ENCODE assay signal across 8 mouse cellular contexts in the genomic region with DNA sequence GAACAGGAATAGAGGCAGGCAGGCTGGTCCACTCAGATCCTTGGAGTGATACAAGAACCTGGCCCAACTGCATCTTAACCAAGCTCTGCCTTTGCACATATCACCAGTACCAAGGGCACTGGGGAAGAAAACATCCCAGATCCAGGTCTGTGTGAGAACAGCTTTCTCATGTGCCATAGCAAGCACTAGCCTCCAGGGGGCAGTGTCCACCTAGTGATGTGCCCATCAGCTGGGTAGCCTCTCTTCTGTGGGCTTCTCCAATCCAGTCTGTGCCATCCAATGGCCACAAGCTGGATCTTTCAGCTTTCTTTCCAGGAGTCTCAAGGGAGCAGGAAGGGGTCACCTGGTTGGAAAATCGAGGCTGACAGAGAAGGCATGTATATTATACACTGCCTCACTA. TPM values are rescaled to one million over a fixed set of nuclear protein-coding genes. Genes with fewer than 3 reads are reported as not detected.
DNase-seq lines count a peak whose midpoint lies in the region; ATAC-seq lines count a peak whose summit lies in the region.

No protein-coding gene starts in this region.

- H3K4me2 ChIP-seq in embryonic facial prominence, embryonic 11.5 days (ENCODE audit: low read depth, low read length), result no peak overlapping the region
- H3K4me2 ChIP-seq in hindbrain, embryonic 12.5 days (replicated peaks), result no peak overlapping the region

- no peak overlapping the region for H3K4me3 ChIP-seq in embryonic facial prominence, embryonic 11.5 days (ENCODE audit: low read depth, low read length)
- H3K4me3 ChIP-seq in hindbrain, embryonic 12.5 days, result no peak overlapping the region

- DNase-seq in cerebellum, adult 11-12 months, result no peak
- DNase-seq in adrenal gland, postnatal 25 days, result peak; percentile 78
- DNase-seq in embryonic facial prominence, embryonic 11.5 days (ENCODE audit: low spot score), result peak; percentile 84
- peak; percentile 43 to 69 for DNase-seq in layer of hippocampus, postnatal 25 days (ENCODE audit: extremely low spot score in 1 of 2, low spot score in 1 of 2)
- peak; percentile 20 for DNase-seq in right cerebral cortex, postnatal 25 days

- H3K9ac ChIP-seq in embryonic facial prominence, embryonic 11.5 days (replicated peaks; ENCODE audit: low read length), result no peak overlapping the region
- no peak overlapping the region for H3K9ac ChIP-seq in hindbrain, embryonic 12.5 days

- no peaks in the 10 kb centered on the region for H3K36me3 ChIP-seq in embryonic facial prominence, embryonic 11.5 days (replicated peaks; ENCODE audit: control insufficient read depth, insufficient read depth, low read depth, low read length)
- H3K36me3 ChIP-seq in hindbrain, embryonic 12.5 days, result no peaks in the 10 kb centered on the region

- H3K27ac ChIP-seq in embryonic facial prominence, embryonic 11.5 days (replicated peaks; ENCODE audit: low read depth, low read length), result no peak overlapping the region
- H3K27ac ChIP-seq in hindbrain, embryonic 12.5 days, result no peak overlapping the region

- 0% methylated on average over 1 of the region's 1 CpGs for WGBS in embryonic facial prominence, embryonic 11.5 days
- 3% methylated on average over 1 of the region's 1 CpGs for WGBS in hindbrain, embryonic 12.5 days

- H3K4me1 ChIP-seq in embryonic facial prominence, embryonic 11.5 days (ENCODE audit: control insufficient read depth, insufficient read depth, low read length), result no peaks in the 10 kb centered on the region
- H3K4me1 ChIP-seq in hindbrain, embryonic 12.5 days, result no peaks in the 10 kb centered on the region

- no peaks in the 10 kb centered on the region for H3K27me3 ChIP-seq in embryonic facial prominence, embryonic 11.5 days (ENCODE audit: control insufficient read depth, insufficient read depth, low read length)
- no peaks in the 10 kb centered on the region for H3K27me3 ChIP-seq in hindbrain, embryonic 12.5 days

- no peaks in the 10 kb centered on the region for H3K9me3 ChIP-seq in embryonic facial prominence, embryonic 11.5 days (replicated peaks; ENCODE audit: control insufficient read depth, low read length)
- no peaks in the 10 kb centered on the region for H3K9me3 ChIP-seq in hindbrain, embryonic 12.5 days (replicated peaks)

- ATAC-seq in cerebellum, adult (ENCODE audit: insufficient number of reproducible peaks, low FRiP score, low TSS enrichment), result peak; percentile 58; the same call in 1 of the 2 replicates
- 0 out of 2 replicates have a peak, but pooled peaks have one; percentile 12 for ATAC-seq in embryonic facial prominence, embryonic 11.5 days (replicated peaks; ENCODE audit: insufficient number of reproducible peaks, low FRiP score, low TSS enrichment, low read depth)
- peak; percentile 68; the same call in 1 of the 2 replicates for ATAC-seq in hindbrain, embryonic 12.5 days (ENCODE audit: low FRiP score)
- ATAC-seq in megakaryocyte, adult 5-6 weeks (ENCODE audit: poor library complexity, severe bottlenecking), result peak; percentile 99

RNA-seq across cellular contexts. Expression of a gene that starts 5.7 kb away (rescaled TPM):
- total RNA-seq in adrenal gland, postnatal 25 days (2021), result not detected in 2 replicates
- polyA plus RNA-seq in embryonic facial prominence, embryonic 11.5 days (2014; fragmentation: Nextera tagmentation; extraction: Ambion mirVana), result not detected in 2 replicates
- not detected in 2 replicates for polyA plus RNA-seq in hindbrain, embryonic 12.5 days (2016; fragmentation: Nextera tagmentation; extraction: Ambion mirVana)
- total RNA-seq in layer of hippocampus, postnatal 25 days (2021), result not detected
- 0.39 TPM in 1 of 2 replicates, not detected in the other for total RNA-seq in megakaryocyte, adult 5-6 weeks (2015)
- not detected in 2 replicates for total RNA-seq in megakaryocyte, adult 5-6 weeks (2017)

RNA-seq across cellular contexts. Expression of a gene that starts 13.3 kb away (rescaled TPM):
- total RNA-seq in adrenal gland, postnatal 25 days (2021), result not detected in 2 replicates
- 0.25 TPM in 1 of 2 replicates, not detected in the other for polyA plus RNA-seq in embryonic facial prominence, embryonic 11.5 days (2014; fragmentation: Nextera tagmentation; extraction: Ambion mirVana)
- polyA plus RNA-seq in hindbrain, embryonic 12.5 days (2016; fragmentation: Nextera tagmentation; extraction: Ambion mirVana), result not detected in 2 replicates
- total RNA-seq in layer of hippocampus, postnatal 25 days (2021), result 1 to 10 TPM in 1 of 2 experiments, under 1 TPM in 1; 0.91 to 1.2 TPM
- not detected in 2 replicates for total RNA-seq in megakaryocyte, adult 5-6 weeks (2015)
- not detected in 2 replicates for total RNA-seq in megakaryocyte, adult 5-6 weeks (2017)

RNA-seq across cellular contexts. Expression of a gene that starts 22.5 kb away (rescaled TPM):
- 19.7 and 23.0 TPM in 2 replicates for total RNA-seq in adrenal gland, postnatal 25 days (2021)
- polyA plus RNA-seq in embryonic facial prominence, embryonic 11.5 days (2014; fragmentation: Nextera tagmentation; extraction: Ambion mirVana), result 34.6 and 39.2 TPM in 2 replicates
- 33.1 and 36.8 TPM in 2 replicates for polyA plus RNA-seq in hindbrain, embryonic 12.5 days (2016; fragmentation: Nextera tagmentation; extraction: Ambion mirVana)
- total RNA-seq in layer of hippocampus, postnatal 25 days (2021), result 10 to 100 TPM; 28.6 to 30.7 TPM
- total RNA-seq in megakaryocyte, adult 5-6 weeks (2015), result 3.5 and 4.6 TPM in 2 replicates
- 1.5 and 2.9 TPM in 2 replicates for total RNA-seq in megakaryocyte, adult 5-6 weeks (2017)

RNA-seq across cellular contexts. Expression of a gene that starts 23.5 kb away (rescaled TPM):
- 29.8 and 42.5 TPM in 2 replicates for total RNA-seq in adrenal gland, postnatal 25 days (2021)
- 29.1 and 32.3 TPM in 2 replicates for polyA plus RNA-seq in embryonic facial prominence, embryonic 11.5 days (2014; fragmentation: Nextera tagmentation; extraction: Ambion mirVana)
- polyA plus RNA-seq in hindbrain, embryonic 12.5 days (2016; fragmentation: Nextera tagmentation; extraction: Ambion mirVana), result 43.1 and 43.3 TPM in 2 replicates
- 10 to 100 TPM; 46.3 to 46.8 TPM for total RNA-seq in layer of hippocampus, postnatal 25 days (2021)
- 13.7 and 16.1 TPM in 2 replicates for total RNA-seq in megakaryocyte, adult 5-6 weeks (2015)
- total RNA-seq in megakaryocyte, adult 5-6 weeks (2017), result 21.3 and 33.2 TPM in 2 replicates

RNA-seq across cellular contexts. Expression of a gene that starts 37.6 kb away (rescaled TPM):
- total RNA-seq in adrenal gland, postnatal 25 days (2021), result 40.9 and 42.2 TPM in 2 replicates
- 11.0 and 11.3 TPM in 2 replicates for polyA plus RNA-seq in embryonic facial prominence, embryonic 11.5 days (2014; fragmentation: Nextera tagmentation; extraction: Ambion mirVana)
- polyA plus RNA-seq in hindbrain, embryonic 12.5 days (2016; fragmentation: Nextera tagmentation; extraction: Ambion mirVana), result 28.3 and 29.3 TPM in 2 replicates
- 10 to 100 TPM; 74.1 to 76.7 TPM for total RNA-seq in layer of hippocampus, postnatal 25 days (2021)
- 14.1 and 17.7 TPM in 2 replicates for total RNA-seq in megakaryocyte, adult 5-6 weeks (2015)
- total RNA-seq in megakaryocyte, adult 5-6 weeks (2017), result 17.4 and 18.0 TPM in 2 replicates

Comparison
In these comparisons a context has a peak if more than half of its experiments do, and no peak if none do; other contexts are left out.
1. ATAC-seq: peak in every context shown above with its lines; median percentile 99 in megakaryocyte, adult 5-6 weeks; 68 in hindbrain, embryonic 12.5 days; 58 in cerebellum, adult; 12 in embryonic facial prominence, embryonic 11.5 days.